Mouse (Mus musculus): ENCODE results near the gene Hs6st3.

The Hs6st3 gene

DNA sequence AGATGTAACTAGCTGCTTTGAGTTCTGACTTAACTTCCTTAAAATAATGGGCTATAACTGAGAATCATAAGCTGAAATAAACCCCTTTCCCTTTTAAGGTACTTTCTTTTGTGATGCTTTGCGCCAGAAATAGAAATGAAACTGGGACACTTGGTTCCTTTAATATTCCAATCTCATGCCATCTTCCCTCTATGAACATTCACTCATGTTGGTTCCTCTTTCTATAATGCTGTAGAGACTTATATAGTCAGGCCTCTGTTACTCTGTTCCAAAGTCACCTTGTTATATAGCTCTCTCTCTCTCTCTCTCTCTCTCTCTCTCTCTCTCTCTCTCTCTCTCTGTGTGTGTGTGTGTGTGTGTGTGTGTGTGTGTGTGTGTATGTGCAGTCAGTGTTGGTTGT lies 504.7 kb downstream of the Hs6st3 start:
- Histone ChIP-seq H3K36me3 (ENCODE audit: insufficient read depth, low read length) (no peaks in the 10 kb centered on the region), H3K27me3 (ENCODE audit: insufficient read depth, low read length) (no peaks in the 10 kb centered on the region), H3K4me3 (replicated peaks; ENCODE audit: low read length) (no peak overlapping the region), H3K4me1 (replicated peaks; ENCODE audit: low read depth, low read length) (no peaks in the 10 kb centered on the region), H3K9me3 (ENCODE audit: low read length) (no peaks in the 10 kb centered on the region)
- no peak for TF ChIP-seq POU5F1 (IDR thresholded peaks at IDR 0.05; ENCODE audit: borderline replicate concordance, low read length)
- no peak for TF ChIP-seq CTCF (conservative IDR thresholded peaks at IDR 0.05; ENCODE audit: low read length)
- no peak for TF ChIP-seq NANOG (IDR thresholded peaks at IDR 0.05; ENCODE audit: borderline replicate concordance, low read length)

DNA sequence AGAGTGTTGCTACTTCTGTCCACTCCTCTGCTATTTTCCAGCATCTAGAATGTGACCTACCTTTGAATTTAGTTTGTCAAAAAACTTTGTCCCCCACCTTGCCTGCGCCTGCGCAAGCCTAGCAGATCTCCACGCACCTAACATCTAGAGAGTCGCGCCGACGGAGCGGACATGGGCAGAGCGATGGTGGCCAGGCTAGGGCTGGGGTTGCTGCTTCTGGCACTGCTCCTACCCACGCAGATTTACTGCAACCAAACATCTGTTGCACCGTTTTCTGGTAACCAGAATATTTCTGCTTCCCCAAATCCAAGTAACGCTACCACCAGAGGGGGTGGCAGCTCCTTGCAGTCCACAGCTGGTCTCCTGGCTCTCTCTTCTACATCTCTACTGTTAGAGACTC lies 505.7 kb downstream of the Hs6st3 start:
- Histone ChIP-seq H3K4me1 (replicated peaks; ENCODE audit: low read depth, low read length) (no peaks in the 10 kb centered on the region), H3K9me3 (ENCODE audit: low read length) (no peaks in the 10 kb centered on the region), H3K27me3 (ENCODE audit: insufficient read depth, low read length) (no peaks in the 10 kb centered on the region), H3K36me3 (ENCODE audit: insufficient read depth, low read length) (no peaks in the 10 kb centered on the region), H3K4me3 (replicated peaks; ENCODE audit: low read length) (no peak overlapping the region)
- no peak for TF ChIP-seq CTCF (conservative IDR thresholded peaks at IDR 0.05; ENCODE audit: low read length)

DNA sequence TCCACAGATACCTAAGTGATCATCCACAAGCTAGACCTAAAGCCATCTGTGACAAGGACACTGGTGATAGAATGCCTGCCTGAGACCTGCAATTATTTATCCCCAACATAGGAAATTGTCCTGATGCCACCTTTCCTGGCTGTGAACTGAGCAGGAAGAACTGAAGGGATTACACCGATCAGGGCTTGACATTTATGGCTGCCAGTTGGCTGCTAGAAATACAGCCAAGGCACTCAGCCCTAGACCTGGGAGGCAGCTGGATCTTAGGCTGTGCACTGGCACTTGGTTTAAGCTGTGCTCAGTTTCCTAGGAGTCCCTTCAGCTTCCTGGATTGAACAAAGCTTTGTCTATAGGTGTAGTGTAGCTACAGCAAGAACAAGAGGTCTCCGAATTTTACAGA lies 518.8 kb downstream of the Hs6st3 start:
- Histone ChIP-seq H3K4me1 (replicated peaks; ENCODE audit: low read depth, low read length) (no peaks in the 10 kb centered on the region), H3K4me3 (replicated peaks; ENCODE audit: low read length) (no peak overlapping the region), H3K36me3 (ENCODE audit: insufficient read depth, low read length) (no peaks in the 10 kb centered on the region), H3K9me3 (ENCODE audit: low read length) (no peaks in the 10 kb centered on the region), H3K27me3 (ENCODE audit: insufficient read depth, low read length) (no peaks in the 10 kb centered on the region)
- TF ChIP-seq CTCF (conservative IDR thresholded peaks at IDR 0.05; ENCODE audit: low read length), result no peak
- TF ChIP-seq NANOG (IDR thresholded peaks at IDR 0.05; ENCODE audit: borderline replicate concordance, low read length), result no peak
- TF ChIP-seq POU5F1 (IDR thresholded peaks at IDR 0.05; ENCODE audit: borderline replicate concordance, low read length), result no peak

DNA sequence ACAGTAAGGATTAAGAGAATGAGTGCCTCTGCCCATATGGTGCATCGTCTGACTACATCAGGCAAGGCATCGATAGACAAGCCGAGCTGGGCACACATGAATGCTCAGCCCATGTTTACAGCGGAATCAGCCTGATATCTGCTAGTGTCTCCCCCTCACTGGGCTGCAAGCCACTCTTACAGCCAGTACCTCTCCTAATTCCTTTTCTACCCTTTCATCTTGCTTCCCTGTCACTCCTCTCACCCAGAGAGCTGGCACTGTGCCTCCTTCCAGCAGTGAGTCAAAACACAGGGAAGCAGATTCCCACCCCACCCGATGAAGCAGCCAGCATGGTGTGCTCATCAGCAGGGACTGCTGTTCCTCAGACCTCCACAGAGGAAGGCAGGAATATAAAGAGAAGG lies 527.6 kb downstream of the Hs6st3 start:
- no peaks in the 10 kb centered on the region for H3K36me3 ChIP-seq (ENCODE audit: insufficient read depth, low read length)
- no peak for TF ChIP-seq CTCF (conservative IDR thresholded peaks at IDR 0.05; ENCODE audit: low read length)
- no peak for TF ChIP-seq NANOG (IDR thresholded peaks at IDR 0.05; ENCODE audit: borderline replicate concordance, low read length)
- no peak for TF ChIP-seq POU5F1 (IDR thresholded peaks at IDR 0.05; ENCODE audit: borderline replicate concordance, low read length)
- H3K4me1 ChIP-seq (replicated peaks; ENCODE audit: low read depth, low read length), result no peaks in the 10 kb centered on the region
- no peaks in the 10 kb centered on the region for H3K27me3 ChIP-seq (ENCODE audit: insufficient read depth, low read length)
- H3K9me3 ChIP-seq (ENCODE audit: low read length), result 0 out of 2 replicates have a peak, but pooled peaks cover 6% of the 10 kb centered on the region
- H3K4me3 ChIP-seq (replicated peaks; ENCODE audit: low read length), result no peak overlapping the region

DNA sequence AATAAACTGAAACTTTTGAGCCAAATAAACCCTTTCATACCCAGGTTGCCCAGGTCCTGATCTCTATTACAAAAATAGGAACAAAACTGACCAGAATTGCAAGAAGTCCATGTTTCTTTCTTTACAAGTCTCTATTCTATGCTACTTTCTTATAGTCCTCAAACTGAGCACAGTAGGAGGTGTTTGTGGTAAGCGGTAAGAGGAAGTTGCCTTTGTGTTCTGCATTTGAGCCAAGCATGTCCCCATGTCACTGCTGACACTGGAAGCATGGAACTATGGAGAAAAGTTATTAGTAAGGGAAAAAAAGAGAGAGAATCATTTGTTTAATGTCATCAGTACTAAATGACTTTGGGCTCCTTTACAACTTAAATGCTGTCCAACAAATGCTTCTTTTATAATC lies 529.3 kb downstream of the Hs6st3 start:
- TF ChIP-seq POU5F1 (IDR thresholded peaks at IDR 0.05; ENCODE audit: borderline replicate concordance, low read length) (no peak), NANOG (IDR thresholded peaks at IDR 0.05; ENCODE audit: borderline replicate concordance, low read length) (no peak), CTCF (conservative IDR thresholded peaks at IDR 0.05; ENCODE audit: low read length) (no peak)
- 0 out of 2 replicates have a peak, but pooled peaks cover 6% of the 10 kb centered on the region for H3K9me3 ChIP-seq (ENCODE audit: low read length)
- no peaks in the 10 kb centered on the region for H3K27me3 ChIP-seq (ENCODE audit: insufficient read depth, low read length)
- H3K4me3 ChIP-seq (replicated peaks; ENCODE audit: low read length), result no peak overlapping the region
- H3K4me1 ChIP-seq (replicated peaks; ENCODE audit: low read depth, low read length), result no peaks in the 10 kb centered on the region
- no peaks in the 10 kb centered on the region for H3K36me3 ChIP-seq (ENCODE audit: insufficient read depth, low read length)

DNA sequence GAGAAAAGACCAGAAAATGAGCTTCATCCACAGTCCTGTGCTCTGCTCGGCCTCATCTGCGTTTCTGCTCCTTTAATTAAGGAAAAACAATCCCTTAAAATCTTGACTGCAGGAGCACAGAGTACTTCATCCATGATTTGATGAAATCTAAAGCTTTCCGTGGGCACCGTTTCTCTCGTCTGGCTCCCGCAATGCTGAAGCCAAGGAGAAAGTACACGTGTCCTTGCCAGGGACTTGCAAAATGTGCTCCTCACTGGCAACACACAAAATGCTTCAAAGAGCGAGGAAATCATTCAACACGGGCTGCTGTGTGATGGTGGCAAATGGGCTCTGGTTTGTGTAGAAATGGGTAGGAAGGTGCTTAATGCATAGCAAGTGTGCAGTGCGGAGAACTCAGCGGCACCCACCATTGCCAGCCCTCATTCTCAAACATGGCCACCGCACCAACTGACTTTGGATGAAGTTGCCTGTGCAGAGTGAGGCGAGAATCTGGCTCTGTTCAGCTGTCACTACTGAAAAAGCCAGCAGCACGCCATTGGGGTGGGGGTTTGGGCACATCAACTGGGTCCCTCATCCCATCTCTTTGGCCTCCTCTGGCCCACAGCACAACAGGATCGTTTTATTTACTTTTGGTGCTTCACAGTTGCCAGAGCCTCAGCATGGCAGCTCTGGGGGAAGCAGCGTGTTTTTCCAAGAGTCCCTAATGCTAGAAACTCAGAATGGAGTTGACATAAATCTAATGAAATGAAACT lies 532.9 kb downstream of the Hs6st3 start:
- no peaks in the 10 kb centered on the region for H3K4me1 ChIP-seq (replicated peaks; ENCODE audit: low read depth, low read length)
- H3K36me3 ChIP-seq (ENCODE audit: insufficient read depth, low read length), result no peaks in the 10 kb centered on the region
- H3K27me3 ChIP-seq (ENCODE audit: insufficient read depth, low read length), result no peaks in the 10 kb centered on the region
- TF ChIP-seq CTCF (conservative IDR thresholded peaks at IDR 0.05; ENCODE audit: low read length), result no peak
- TF ChIP-seq NANOG (IDR thresholded peaks at IDR 0.05; ENCODE audit: borderline replicate concordance, low read length), result no peak
- TF ChIP-seq POU5F1 (IDR thresholded peaks at IDR 0.05; ENCODE audit: borderline replicate concordance, low read length), result no peak
- 0 out of 2 replicates have a peak, but pooled peaks cover 6% of the 10 kb centered on the region for H3K9me3 ChIP-seq (ENCODE audit: low read length)
- no peak overlapping the region for H3K4me3 ChIP-seq (replicated peaks; ENCODE audit: low read length)

DNA sequence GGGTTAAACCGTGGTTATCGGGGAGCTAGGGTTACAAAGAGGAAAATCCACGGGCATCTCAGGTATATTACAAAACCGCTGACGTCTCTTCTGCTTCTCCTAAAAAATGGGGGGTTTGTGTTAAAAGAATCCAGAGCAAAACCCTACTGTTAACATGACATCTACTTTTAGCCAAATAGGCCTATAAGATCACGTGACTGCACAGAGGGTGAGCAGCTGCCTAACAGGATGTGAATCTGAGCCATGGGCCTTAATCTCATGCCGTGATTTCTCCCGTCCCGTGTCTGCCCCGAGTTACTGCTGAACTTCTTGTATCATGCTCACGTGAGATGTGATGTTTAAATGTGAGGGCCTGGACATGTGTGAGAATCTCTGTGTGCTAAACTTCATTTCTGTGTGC lies 540.4 kb downstream of the Hs6st3 start:
- Histone ChIP-seq H3K4me3 (replicated peaks; ENCODE audit: low read length) (no peak overlapping the region), H3K4me1 (replicated peaks; ENCODE audit: low read depth, low read length) (no peaks in the 10 kb centered on the region), H3K27me3 (ENCODE audit: insufficient read depth, low read length) (no peaks in the 10 kb centered on the region), H3K36me3 (ENCODE audit: insufficient read depth, low read length) (no peaks in the 10 kb centered on the region), H3K9me3 (ENCODE audit: low read length) (no peaks in the 10 kb centered on the region)
- TF ChIP-seq NANOG (IDR thresholded peaks at IDR 0.05; ENCODE audit: borderline replicate concordance, low read length) (no peak), CTCF (conservative IDR thresholded peaks at IDR 0.05; ENCODE audit: low read length) (no peak), POU5F1 (IDR thresholded peaks at IDR 0.05; ENCODE audit: borderline replicate concordance, low read length) (no peak)

DNA sequence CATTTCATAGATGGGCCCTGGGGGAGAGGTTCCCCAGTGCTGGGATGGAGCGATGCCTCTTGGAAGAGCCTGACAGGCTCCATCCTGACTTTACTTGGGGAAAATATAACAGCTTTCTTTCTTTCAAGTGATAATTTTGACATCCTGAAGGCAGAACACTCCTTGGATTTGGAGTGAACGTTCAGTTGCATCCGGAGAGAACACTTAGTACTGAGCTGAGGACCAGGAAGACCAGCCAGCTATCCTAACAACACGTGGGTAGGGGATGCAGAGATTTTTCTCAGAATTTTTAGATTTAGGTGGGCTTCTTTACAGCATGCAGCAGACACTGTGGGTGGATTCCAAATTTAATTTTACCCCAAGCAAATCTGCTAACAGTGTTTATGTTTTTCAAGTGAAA lies 541.9 kb downstream of the Hs6st3 start:
- TF ChIP-seq NANOG (IDR thresholded peaks at IDR 0.05; ENCODE audit: borderline replicate concordance, low read length), result no peak
- TF ChIP-seq POU5F1 (IDR thresholded peaks at IDR 0.05; ENCODE audit: borderline replicate concordance, low read length), result no peak
- TF ChIP-seq CTCF (conservative IDR thresholded peaks at IDR 0.05; ENCODE audit: low read length), result no peak
- Histone ChIP-seq H3K36me3 (ENCODE audit: insufficient read depth, low read length) (no peaks in the 10 kb centered on the region), H3K4me3 (replicated peaks; ENCODE audit: low read length) (no peak overlapping the region), H3K4me1 (replicated peaks; ENCODE audit: low read depth, low read length) (no peaks in the 10 kb centered on the region), H3K9me3 (ENCODE audit: low read length) (no peaks in the 10 kb centered on the region), H3K27me3 (ENCODE audit: insufficient read depth, low read length) (no peaks in the 10 kb centered on the region)

DNA sequence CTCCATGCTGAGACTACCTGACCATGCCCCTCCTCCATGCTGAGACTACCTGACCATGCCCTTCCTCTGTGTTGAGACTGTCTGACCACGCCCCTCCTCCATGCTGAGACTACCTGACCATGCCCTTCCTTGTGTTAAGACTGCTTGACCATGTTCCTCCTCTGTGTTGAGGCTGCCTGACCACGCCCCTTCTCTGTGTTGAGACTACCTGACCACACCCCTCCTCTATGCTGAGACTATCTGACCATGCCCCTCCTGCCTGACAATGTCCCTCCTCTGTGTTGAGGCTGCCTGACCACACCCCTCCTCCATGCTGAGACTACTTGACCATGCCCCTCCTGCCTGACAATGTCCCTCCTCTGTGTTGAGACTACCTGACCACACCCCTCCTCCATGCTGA lies 549.7 kb downstream of the Hs6st3 start:
- Histone ChIP-seq H3K9me3 (ENCODE audit: low read length) (peaks cover 15% of the 10 kb centered on the region), H3K4me3 (replicated peaks; ENCODE audit: low read length) (no peak overlapping the region), H3K36me3 (ENCODE audit: insufficient read depth, low read length) (no peaks in the 10 kb centered on the region), H3K27me3 (ENCODE audit: insufficient read depth, low read length) (no peaks in the 10 kb centered on the region), H3K4me1 (replicated peaks; ENCODE audit: low read depth, low read length) (no peaks in the 10 kb centered on the region)
- TF ChIP-seq POU5F1 (IDR thresholded peaks at IDR 0.05; ENCODE audit: borderline replicate concordance, low read length) (no peak), CTCF (conservative IDR thresholded peaks at IDR 0.05; ENCODE audit: low read length) (no peak), NANOG (IDR thresholded peaks at IDR 0.05; ENCODE audit: borderline replicate concordance, low read length) (no peak)
